Mouse (Mus musculus) ovary, postnatal 36 days (tissue): ENCODE measurements at regions not wholly inside any gene's neighbourhood (a gene's known extent, or its start where the extent isn't known, plus 50 kb on each side); places are given as distances from the start of the nearest gene placed in this dataset.

Experiments
- DNase-seq: peaks from one replicate; pipeline ENCODE4 v3.0.0; 2022; ENCODE audit warnings: low spot score, mixed read lengths

DNA sequence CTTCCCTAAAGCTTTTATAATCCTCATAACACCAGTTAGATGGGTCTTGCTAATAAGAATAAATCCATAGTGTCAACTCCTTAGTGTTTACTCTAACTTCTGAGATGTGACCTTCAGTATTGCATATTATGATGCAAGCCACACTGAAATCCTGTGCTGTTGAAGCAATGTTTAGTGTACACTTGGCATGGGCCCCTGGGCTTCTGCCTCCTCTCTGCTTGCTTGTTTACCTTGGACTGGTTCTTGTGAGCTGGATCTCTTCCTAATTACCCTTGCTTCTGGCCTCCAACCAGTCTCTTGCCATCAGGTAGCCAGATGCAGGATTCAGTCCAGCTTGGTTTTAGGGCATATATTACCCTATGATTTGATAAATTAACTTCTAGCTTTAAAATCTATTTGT lies 57.0 kb downstream of the Rgs2 start:
- DNase-seq, result peak; percentile 20

DNA sequence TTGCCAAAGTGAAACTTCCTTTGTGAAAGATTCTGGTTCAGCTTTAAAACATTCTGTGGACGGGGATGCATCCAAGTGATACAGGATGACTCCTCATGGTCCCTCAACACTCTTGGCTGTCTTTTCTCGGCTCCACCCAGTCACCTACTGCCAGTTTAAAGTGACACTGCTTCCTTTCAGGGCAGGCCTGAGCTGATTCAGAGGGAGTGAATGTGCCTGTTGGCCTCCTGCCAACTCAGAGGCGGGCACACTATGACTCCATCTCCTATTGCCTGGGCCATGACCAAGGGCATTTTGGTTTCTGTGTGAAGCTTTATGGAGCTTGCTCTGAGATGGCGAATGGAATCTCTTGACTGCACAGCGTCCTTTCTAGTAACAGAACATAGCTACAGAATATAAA lies 62.5 kb downstream of the Rgs2 start:
- peak; percentile 73 for DNase-seq

- DNase-seq, result no peak
Observed at GRCm38 (mm10) chr1:143939511-143939910, 64.5 kb downstream of the Rgs2 start.

DNA sequence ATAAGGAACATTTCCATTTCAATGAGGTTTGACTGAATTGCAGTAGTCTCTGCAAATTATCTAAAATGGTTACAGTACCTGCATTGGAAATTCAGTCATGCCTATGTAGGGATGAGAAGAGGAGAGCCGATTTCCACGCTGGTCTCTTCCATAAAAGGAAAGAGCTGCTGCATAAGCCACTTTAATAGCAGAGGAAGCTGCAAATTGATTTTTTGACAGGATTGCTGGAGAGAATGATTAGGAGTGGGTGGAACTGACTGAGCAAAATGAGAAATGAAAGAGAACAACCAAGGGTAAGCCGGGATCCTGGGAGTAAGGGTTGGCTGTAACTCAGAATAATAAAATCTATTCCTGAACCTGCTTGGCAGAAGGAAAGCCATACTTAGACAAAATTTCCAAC lies 65.4 kb downstream of the Rgs2 start:
- DNase-seq, result no peak

- DNase-seq, result no peak
Observed at GRCm38 (mm10) chr1:143930798-143931197, 73.2 kb downstream of the Rgs2 start.

- no peak for DNase-seq
Observed at GRCm38 (mm10) chr1:143929567-143930165, 74.3 kb downstream of the Rgs2 start.

DNA sequence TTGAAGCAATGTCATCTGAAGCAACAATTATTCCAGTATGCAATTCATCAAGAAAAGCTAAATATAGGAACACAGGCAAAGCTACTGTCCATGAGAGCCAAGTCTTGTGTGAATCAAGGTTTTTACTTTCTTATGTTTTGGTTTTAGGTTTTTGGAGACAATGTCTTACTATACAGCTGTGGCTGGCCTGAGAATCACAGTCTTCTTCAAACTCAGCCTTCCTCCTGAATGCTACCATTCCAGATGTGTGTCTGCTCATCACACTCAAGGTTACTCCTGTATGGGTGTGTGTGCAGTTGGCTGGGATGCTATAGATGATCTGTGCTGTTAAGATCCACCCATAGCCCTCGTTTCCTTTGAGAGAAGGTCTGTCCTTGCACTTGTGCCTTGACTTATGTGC lies 81.5 kb downstream of the Rgs2 start:
- DNase-seq, result no peak

DNA sequence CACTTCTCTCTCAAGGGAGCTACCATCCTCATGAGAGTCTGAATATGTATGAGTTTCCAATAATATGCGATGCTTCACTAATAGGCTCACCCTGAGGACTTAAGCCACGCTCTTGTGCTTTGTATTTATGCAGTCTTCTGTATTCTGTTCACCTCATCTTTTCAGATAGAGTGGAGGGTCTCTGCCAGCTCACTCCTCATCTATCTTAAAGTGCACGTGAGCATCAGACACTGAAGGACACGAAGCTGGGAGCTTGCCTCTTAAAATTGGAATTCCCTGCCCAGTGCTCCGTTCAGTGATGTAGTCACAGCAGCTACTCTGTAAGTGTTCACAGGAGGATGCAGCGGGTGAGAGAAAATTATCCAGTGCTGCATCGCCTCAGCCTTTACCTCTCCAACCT lies 83.7 kb downstream of the Rgs2 start:
- DNase-seq, result no peak

DNA sequence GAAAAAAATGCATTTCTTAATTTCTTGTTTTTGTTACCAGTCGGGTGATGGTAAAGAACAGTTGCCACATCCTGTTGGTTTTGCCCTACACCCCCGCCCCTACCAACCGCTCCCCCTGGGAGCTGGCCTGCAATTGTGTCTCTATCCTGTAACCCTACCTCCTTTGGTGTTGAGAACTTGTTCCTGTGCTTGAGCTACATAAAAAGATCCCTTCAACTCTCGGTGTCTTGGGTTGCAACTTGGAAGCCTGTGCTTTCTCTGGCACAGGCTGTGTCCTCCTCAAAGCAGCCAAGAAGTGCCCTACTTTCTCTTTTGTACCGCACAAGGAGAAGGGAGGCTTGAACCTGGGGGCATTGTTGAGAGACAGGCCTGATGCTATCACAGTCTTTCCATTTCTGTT lies 85.0 kb downstream of the Rgs2 start:
- DNase-seq, result no peak

DNA sequence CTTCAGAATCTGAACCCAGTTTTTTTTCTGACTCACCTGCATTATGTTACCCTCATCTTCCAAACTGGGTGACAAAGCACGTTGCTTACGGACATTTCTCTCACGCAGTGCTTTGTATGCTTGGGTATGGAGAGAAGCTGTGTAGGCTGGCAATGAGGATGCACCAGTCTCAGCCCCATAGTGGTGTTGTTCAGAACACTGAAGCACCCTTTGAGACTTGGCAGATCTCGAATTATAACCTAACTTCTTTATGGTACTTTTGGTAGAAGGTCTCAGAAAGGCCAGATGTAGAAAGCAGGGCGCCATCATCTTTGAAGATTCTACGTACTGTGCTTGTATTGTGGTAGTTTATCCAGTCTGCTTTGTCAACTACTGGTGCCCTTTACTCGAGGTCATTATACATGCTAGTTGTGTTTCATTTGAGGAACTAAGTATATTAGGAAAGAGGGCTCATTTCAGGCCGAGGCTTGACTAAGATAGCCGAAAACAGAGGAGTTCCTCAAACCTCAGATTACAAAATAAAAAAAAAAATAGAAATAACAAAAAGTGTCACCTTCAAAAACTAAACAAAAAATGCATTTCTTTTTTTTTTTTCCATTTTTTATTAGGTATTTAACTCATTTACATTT lies 85.7 kb downstream of the Rgs2 start:
- DNase-seq, result no peak

DNA sequence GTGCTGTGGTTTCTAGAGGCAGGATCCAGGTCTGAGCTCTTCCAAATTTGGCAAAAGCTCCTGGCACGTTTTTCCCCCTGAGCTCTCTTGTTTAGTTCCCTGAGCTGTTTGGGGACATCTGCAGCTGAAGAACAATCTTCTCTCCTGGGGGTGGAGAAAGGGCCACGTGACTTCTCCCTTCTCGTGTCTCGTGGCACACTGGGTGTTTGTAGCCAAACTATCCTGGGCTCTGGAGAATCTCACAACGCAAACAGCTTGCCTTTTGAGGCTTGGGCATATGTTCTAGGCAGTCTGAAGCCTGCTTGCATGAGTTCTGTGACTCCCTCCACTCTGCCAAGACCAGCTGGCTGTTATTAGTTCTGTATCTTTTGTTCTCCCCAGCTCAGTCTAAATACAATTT lies 86.3 kb downstream of the Rgs2 start:
- peak; percentile 20 for DNase-seq

DNA sequence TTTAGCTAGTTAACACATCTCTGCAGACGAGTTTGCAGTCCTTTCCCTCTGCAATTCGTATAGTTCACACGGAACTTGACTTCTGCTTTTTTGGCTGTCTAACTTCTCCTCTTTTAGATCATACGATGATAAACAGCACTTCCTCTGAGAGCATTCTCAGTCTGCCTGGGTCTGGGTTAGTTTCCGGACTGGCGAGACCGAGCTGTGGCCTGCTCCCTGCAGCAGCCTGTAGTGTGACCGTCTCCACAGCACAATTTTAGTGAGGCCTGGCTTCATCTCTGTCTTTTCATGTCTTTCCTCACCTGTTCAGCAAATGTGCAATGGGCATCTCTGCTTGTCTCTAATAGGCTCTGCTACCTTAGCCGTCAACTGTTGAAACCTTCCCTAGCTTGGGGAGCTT lies 87.4 kb downstream of the Rgs2 start:
- no peak for DNase-seq

DNA sequence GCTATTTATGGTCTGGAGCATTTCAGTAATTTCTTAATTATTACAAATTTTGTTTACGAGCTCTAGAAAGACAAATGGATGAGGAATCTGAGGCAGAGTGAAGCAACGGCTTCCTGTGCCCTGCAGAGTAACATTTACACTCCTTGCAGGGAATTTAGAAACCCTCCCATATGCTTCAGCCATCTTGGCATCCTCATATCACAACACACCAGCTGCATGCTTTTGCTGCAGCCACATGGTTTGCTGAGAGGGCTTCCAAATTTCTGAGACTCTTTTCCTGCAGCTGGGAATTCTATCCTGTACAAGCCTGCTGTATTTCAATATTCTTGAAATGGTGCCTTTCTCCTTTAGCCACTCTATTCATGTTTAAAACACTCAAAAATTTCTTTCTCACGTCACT lies 91.4 kb downstream of the Rgs2 start:
- DNase-seq, result no peak

DNA sequence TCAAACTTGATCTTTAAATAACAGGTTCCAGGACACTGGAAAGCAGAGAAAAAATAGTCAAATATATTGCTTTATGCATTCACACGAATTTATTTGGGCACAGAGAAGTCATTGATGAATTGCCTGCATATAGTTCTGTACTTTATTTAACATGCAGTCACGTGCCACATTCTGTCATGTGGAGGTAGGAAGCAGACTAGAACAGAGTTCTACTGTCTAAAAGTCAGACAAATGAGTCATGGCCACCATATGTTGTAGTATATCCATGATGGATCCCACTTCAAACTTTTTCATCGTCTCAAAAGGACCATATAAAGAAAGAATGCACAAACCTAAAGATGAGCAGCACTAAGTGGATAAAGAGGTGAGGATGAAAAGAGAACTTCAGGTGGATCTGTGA lies 92.7 kb downstream of the Rgs2 start:
- no peak for DNase-seq

- DNase-seq, result no peak
Observed at GRCm38 (mm10) chr1:143910530-143910929, 93.4 kb downstream of the Rgs2 start.

DNA sequence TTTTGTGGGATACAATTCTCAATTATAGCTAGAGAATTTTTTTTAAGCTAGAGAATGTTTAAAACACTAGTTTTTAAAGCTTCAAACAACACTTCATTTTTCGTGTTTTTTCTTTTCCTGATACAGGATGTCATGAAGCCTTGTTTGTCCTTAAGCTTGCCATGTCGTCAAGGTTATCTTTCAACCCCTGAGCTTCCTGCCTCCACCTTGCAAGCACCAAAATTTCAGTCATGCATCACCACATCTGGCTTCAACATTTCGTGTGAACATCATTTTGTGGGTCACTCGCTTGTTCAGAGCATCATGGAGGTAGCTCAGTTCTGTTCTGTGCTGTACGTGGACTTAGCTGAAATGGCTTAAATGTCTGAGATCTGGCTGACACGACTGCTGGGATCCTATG lies 96.6 kb downstream of the Rgs2 start:
- no peak for DNase-seq

DNA sequence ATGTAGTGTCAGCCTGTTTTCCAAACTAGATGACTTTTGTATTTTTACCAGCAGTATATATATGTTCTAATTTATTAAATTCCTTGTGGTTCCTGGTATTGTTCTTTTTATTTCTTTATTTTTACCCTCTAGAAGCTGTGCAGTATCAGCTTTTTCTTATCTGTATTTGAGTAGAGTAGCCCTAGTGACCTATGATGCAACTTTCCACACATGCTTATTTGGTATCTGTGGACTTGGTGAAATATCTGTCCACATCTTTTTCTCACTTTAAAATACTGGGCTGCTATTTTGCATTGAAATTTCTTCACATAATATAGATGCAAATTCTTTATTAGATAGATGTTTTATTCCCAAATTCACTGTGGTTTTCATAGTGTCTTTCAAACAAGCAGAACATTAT lies 97.1 kb downstream of the Rgs2 start:
- DNase-seq, result no peak

DNA sequence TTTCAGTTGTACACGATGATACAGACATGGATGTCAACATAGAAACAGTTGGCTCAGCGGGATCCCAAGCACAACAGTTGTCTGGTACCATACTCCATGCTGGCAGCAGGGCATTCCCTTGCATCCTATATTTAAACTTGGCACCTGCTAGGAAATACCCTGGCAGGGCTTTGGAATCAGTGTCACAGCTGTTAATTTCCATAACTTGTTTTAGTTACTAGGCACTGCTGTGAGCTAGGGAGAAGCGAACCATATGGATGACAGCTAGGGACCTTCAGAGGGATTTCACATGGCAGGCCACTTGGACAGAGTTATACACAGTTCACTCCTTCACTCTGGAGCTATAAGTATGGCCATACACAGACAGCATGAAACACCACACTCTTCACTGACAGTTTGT lies 100.0 kb downstream of the Rgs2 start:
- DNase-seq, result no peak

DNA sequence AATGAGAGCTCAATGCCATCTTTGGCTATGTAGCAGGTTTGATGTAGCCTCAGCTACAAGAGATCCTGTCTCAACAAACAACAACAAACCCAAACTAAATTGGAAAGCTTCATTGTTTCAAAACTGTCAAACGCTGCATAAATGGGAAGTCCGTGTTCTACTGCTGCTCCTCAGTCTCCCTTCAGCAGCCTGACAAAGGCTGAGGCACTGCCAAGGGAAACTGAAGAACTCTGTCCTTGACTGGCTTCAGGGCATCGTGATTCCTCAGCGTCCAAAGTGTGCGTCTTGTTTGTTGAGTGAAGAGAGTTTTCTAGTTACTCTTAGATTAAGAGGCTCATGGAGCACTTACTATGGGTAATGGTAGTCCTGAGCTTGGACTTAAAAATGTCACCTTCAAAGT lies 100.7 kb downstream of the Rgs2 start:
- DNase-seq, result peak; percentile 14

DNA sequence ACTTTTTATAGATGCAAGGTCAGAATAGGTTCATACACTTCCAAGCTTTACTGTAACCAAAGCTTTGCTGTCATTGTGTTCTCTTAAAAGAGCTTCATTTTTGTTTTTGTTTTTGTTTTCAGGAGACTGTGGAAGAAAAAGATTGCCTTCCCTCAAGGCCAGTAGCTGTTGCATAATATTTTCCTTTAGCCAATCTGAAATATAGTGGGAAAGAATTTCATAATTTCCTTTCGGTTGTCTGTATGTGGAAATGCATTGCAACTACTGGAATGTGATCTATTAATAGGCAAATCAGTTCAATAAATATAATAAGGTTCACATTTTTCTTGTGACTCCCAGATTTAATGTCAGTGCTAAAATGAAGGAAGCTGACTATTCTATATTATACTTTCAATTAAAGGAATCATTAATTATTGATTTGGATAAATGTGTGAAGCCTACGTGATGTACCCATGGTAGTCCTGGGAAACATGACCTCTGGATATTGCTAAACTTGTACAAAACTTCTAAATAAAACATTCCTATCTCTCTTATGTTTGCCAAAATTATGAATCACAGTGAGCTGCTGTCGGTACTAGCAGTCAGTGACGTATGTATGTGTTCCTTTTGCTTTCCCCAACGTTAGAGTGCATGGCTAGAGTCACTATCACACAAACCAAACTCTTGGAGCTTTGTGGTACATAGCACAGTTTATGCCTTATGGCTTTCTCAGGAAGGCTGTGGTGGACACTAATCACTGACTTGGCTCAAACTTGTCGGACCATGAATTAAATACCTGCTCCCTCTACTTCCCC lies 102.6 kb downstream of the Rgs2 start:
- DNase-seq, result no peak

DNA sequence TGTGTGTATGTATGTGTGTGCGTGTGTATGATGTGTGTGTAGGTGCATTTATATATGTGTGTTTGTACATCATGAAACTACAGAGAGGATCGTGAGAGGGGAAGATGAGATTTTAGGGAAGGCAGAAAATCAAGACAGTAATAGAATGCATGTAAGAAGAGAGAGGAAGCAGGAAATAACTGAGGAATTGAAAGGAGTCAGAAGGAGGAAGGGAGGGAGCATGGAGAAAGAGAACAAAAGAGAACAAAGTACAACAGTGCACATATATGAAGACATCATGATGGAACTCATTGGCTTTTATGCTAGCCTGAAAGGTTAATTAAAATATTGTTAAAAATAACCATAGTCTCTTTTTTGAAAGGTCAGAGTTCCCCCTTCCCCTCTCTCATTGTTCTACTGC lies 111.4 kb downstream of the Uchl5 start:
- no peak for DNase-seq

- no peak for DNase-seq
Observed at GRCm38 (mm10) chr1:143888065-143888464, 111.0 kb downstream of the Uchl5 start.

DNA sequence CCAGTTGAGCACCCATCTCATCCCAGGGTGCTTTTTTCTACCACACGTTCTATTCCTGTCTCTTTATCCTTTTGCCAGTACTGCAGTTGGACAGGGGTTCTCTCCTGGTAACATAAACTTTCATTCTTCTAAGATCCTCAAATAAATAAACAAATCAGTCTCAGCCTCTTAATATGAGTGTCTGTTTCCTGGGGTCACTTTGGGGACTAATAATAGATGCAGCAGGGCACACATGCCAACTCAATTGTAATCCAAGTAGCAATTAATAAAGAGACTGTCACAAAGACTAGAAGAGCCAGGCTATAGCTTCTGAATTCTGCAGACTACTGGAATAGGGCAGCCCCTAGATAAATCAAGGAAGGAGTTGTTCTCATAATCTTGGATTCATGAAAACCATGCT lies 108.9 kb downstream of the Uchl5 start:
- DNase-seq, result no peak

GRCm38 (mm10) chr1:143881192-143881591 lies 104.1 kb downstream of the Uchl5 start:
- DNase-seq, result no peak
